In genomic region chr10:108525506-108525905, GRCm38 (mm10) we compare ENCODE assay signal across 28 mouse cellular contexts.
A peak's percentile ranks its signal among the peaks of the same experiment; 100 is the strongest.
DNase-seq lines count a peak whose midpoint lies in the region; ATAC-seq and TF ChIP-seq lines count a peak whose summit lies in the region.
"Had no signal": no experiment of that assay in that cellular context is flagged by ENCODE, and none has a peak within 500 bp of the region (broad histone marks: within the 10 kb centered on the region; RNA-seq: fewer than 3 reads in every experiment).

No protein-coding gene starts in this region.

- H3K9me3 ChIP-seq in midbrain, embryonic 14.5 days (ENCODE audit: control insufficient read depth, low read length), result no peaks in the 10 kb centered on the region
- H3K9me3 ChIP-seq: embryonic facial prominence, embryonic 13.5 days; G1E; neural tube, embryonic 15.5 days had no signal

- no peak for TF ChIP-seq CTCF in layer of hippocampus, adult 2 months (conservative IDR thresholded peaks at IDR 0.05)

- H3K27me3 ChIP-seq in midbrain, embryonic 14.5 days (ENCODE audit: control insufficient read depth, insufficient read depth, low read length), result no peaks in the 10 kb centered on the region
- H3K27me3 ChIP-seq: embryonic facial prominence, embryonic 13.5 days; neural tube, embryonic 15.5 days had no signal

- H3K27ac ChIP-seq in layer of hippocampus, adult 2 months, result peak overlapping the region; percentile 74
- 0 out of 2 replicates have a peak overlapping the region, but pooled peaks have one; percentile 13 for H3K27ac ChIP-seq in midbrain, embryonic 14.5 days (replicated peaks; ENCODE audit: low read depth, low read length)
- H3K27ac ChIP-seq: embryonic facial prominence, embryonic 13.5 days; liver, embryonic 14.5 days; macrophage; neural tube, embryonic 15.5 days had no signal

- peak; percentile 32 for ATAC-seq in frontal cortex, adult (ENCODE audit: low TSS enrichment)
- no peak for ATAC-seq in midbrain, embryonic 14.5 days (ENCODE audit: low FRiP score, low TSS enrichment)
- ATAC-seq: intestine, embryonic 16.5 days had no signal

- no peak overlapping the region for H3K4me2 ChIP-seq in midbrain, embryonic 14.5 days (ENCODE audit: low read length)
- H3K4me2 ChIP-seq: embryonic facial prominence, embryonic 13.5 days; neural tube, embryonic 15.5 days had no signal

- H3K4me3 ChIP-seq in layer of hippocampus, adult 2 months, result no peak overlapping the region
- H3K4me3 ChIP-seq in midbrain, embryonic 14.5 days (replicated peaks; ENCODE audit: low read depth, low read length), result no peak overlapping the region
- H3K4me3 ChIP-seq: embryonic facial prominence, embryonic 13.5 days; neural tube, embryonic 15.5 days had no signal

- DNase-seq in frontal cortex, postnatal 25 days (ENCODE audit: low spot score in 2 of 2), result no peak
- DNase-seq in layer of hippocampus, adult 2 months (ENCODE audit: low spot score in 2 of 2), result no peak
- no peak for DNase-seq in layer of hippocampus, adult 9-10 months (ENCODE audit: low spot score)
- DNase-seq in midbrain, embryonic 14.5 days, result peak; percentile 23
- peak; percentile 75 for DNase-seq in retina, postnatal 1 day
- DNase-seq in right cerebral cortex, postnatal 14 days, result no peak
- DNase-seq: adrenal gland, postnatal 10 days; cerebellum, adult 18-20 months; cerebellum, postnatal 10 days; forebrain, postnatal 0 days; gastrocnemius, postnatal 14 days; heart, postnatal 14 days; kidney, adult 9 months; kidney, postnatal 25 days; liver; lung, adult 2 months; lung, postnatal 10 days; right cerebral cortex, adult 18-20 months; right cerebral cortex, postnatal 4 days; thymus, adult 2 months; thymus, postnatal 36 days had no signal

- no peaks in the 10 kb centered on the region; the same call in 1 of the 2 replicates for H3K36me3 ChIP-seq in midbrain, embryonic 14.5 days (ENCODE audit: control insufficient read depth, insufficient read depth, low read length)
- H3K36me3 ChIP-seq: embryonic facial prominence, embryonic 13.5 days; G1E; neural tube, embryonic 15.5 days had no signal

- H3K9ac ChIP-seq in midbrain, embryonic 14.5 days (replicated peaks; ENCODE audit: low read length), result no peak overlapping the region
- H3K9ac ChIP-seq: embryonic facial prominence, embryonic 13.5 days; forebrain, postnatal 0 days; liver, embryonic 14.5 days; neural tube, embryonic 15.5 days had no signal

- H3K4me1 ChIP-seq in midbrain, embryonic 14.5 days (ENCODE audit: control insufficient read depth, insufficient read depth, low read length), result peaks cover 3% of the 10 kb centered on the region; the same call in 1 of the 2 replicates

- 76% methylated on average over 11 of the region's 11 CpGs for WGBS in midbrain, embryonic 14.5 days

Comparison
In these comparisons a context has a peak if more than half of its experiments do, and no peak if none do; other contexts are left out.
1. DNase-seq: peak in midbrain, embryonic 14.5 days (single experiment) and retina, postnatal 1 day (single experiment); none in frontal cortex, postnatal 25 days (0 of 2), layer of hippocampus, adult 2 months (0 of 2), layer of hippocampus, adult 9-10 months (single experiment) and right cerebral cortex, postnatal 14 days (single experiment).